Comparison of ENCODE assay signal across 16 mouse cellular contexts in the genomic region with DNA sequence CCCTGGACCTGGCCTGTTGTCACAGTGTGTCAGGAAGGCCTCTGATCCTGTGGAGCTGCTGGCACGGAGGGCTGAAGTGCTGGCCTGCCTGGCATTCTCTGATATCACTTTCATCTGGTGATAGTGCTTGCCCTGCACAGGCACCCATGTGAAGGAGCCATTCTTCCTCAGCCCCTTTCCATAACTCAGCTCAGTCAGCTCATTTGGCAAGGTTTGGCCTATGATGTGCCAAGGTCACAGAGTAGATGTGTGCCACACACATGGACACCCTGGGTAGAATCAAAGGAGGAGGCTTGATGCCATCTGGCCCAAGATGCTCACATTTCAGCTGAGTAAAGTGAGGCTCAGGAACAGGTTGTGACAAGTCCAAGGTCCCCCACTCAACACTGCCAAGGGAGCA.
DNase-seq lines count a peak whose midpoint lies in the region; ATAC-seq and TF ChIP-seq lines count a peak whose summit lies in the region.
"Had no signal": no experiment of that assay in that cellular context is flagged by ENCODE, and none has a peak within 500 bp of the region (broad histone marks: within the 10 kb centered on the region; RNA-seq: fewer than 3 reads in every experiment).

No protein-coding gene starts in this region.

- TF ChIP-seq CTCF in cerebellum, adult 2 months (IDR thresholded peaks at IDR 0.05; ENCODE audit: borderline replicate concordance, insufficient read depth, low read depth, low read length): no peak

- ATAC-seq in forebrain, embryonic 14.5 days: no peak
- no peak for ATAC-seq in forebrain, embryonic 16.5 days
- ATAC-seq: forebrain, embryonic 13.5 days had no signal

- no peaks in the 10 kb centered on the region for H3K27me3 ChIP-seq in forebrain, embryonic 14.5 days (replicated peaks; ENCODE audit: control insufficient read depth, insufficient read depth, low read length)
- no peaks in the 10 kb centered on the region for H3K27me3 ChIP-seq in forebrain, embryonic 16.5 days (replicated peaks; ENCODE audit: control insufficient read depth, insufficient read depth, low read length)
- no peaks in the 10 kb centered on the region for H3K27me3 ChIP-seq in cerebellum, adult 2 months (ENCODE audit: control insufficient read depth, insufficient read depth, low read length)
- H3K27me3 ChIP-seq: forebrain, embryonic 13.5 days; heart, embryonic 13.5 days; limb, embryonic 15.5 days had no signal

- H3K9me3 ChIP-seq in forebrain, embryonic 14.5 days (replicated peaks; ENCODE audit: control insufficient read depth, low read length): no peaks in the 10 kb centered on the region
- no peaks in the 10 kb centered on the region for H3K9me3 ChIP-seq in forebrain, embryonic 16.5 days (ENCODE audit: control insufficient read depth, low read length)
- H3K9me3 ChIP-seq: forebrain, embryonic 13.5 days; heart, embryonic 13.5 days; limb, embryonic 15.5 days; megakaryocyte, embryonic 14.5 days had no signal

- H3K27ac ChIP-seq in forebrain, embryonic 14.5 days (ENCODE audit: low read depth, low read length): no peak overlapping the region
- no peak overlapping the region for H3K27ac ChIP-seq in forebrain, embryonic 16.5 days (ENCODE audit: low read length)
- no peak overlapping the region for H3K27ac ChIP-seq in cerebellum, adult 2 months (ENCODE audit: insufficient read depth, low read length)
- H3K27ac ChIP-seq: forebrain, embryonic 13.5 days; heart, embryonic 13.5 days; limb, embryonic 15.5 days had no signal

- H3K4me1 ChIP-seq in forebrain, embryonic 14.5 days (ENCODE audit: control insufficient read depth, insufficient read depth, low read length): peaks cover 7% of the 10 kb centered on the region; the same call in 1 of the 2 replicates
- peaks cover 23% of the 10 kb centered on the region for H3K4me1 ChIP-seq in forebrain, embryonic 16.5 days (replicated peaks; ENCODE audit: control insufficient read depth, insufficient read depth, low read length)
- peaks cover 13% of the 10 kb centered on the region for H3K4me1 ChIP-seq in cerebellum, adult 2 months (ENCODE audit: control insufficient read depth, insufficient read depth, low read length)

- no peak overlapping the region for H3K9ac ChIP-seq in forebrain, embryonic 14.5 days (ENCODE audit: low read length)
- H3K9ac ChIP-seq in forebrain, embryonic 16.5 days (replicated peaks; ENCODE audit: low read depth, low read length): no peak overlapping the region
- H3K9ac ChIP-seq: forebrain, embryonic 13.5 days; heart, embryonic 13.5 days; limb, embryonic 15.5 days had no signal

- H3K36me3 ChIP-seq in forebrain, embryonic 14.5 days (ENCODE audit: control insufficient read depth, insufficient read depth, low read length): no peaks in the 10 kb centered on the region
- H3K36me3 ChIP-seq in forebrain, embryonic 16.5 days (ENCODE audit: control insufficient read depth, insufficient read depth): no peaks in the 10 kb centered on the region
- H3K36me3 ChIP-seq: G1E; heart, embryonic 13.5 days; limb, embryonic 15.5 days had no signal

- intact Hi-C loops in gastrocnemius, postnatal 14 days (cut with DNase I; ENCODE audit: low total_unique reads): no loop called here

- WGBS in forebrain, embryonic 14.5 days: 95% methylated on average over 1 of the region's 1 CpGs
- 82% methylated on average over 1 of the region's 1 CpGs for WGBS in forebrain, embryonic 16.5 days
- WGBS in cerebellum, adult 2 months: 21% methylated on average over 1 of the region's 1 CpGs

- no peak for TF ChIP-seq POLR2A in cerebellum, adult 2 months (IDR thresholded peaks at IDR 0.05; ENCODE audit: borderline replicate concordance, insufficient read depth, low read length)

- peak; percentile 23 for DNase-seq in forebrain, embryonic 14.5 days (ENCODE audit: low spot score)
- DNase-seq in layer of hippocampus, postnatal 10 days (ENCODE audit: low spot score in 2 of 2): peak; percentile 23 to 24
- no peak for DNase-seq in layer of hippocampus, adult 18-20 months (ENCODE audit: low spot score in 2 of 2)
- DNase-seq in cerebellum, adult 2 months: peak; percentile 56 to 70
- peak; percentile 24 for DNase-seq in gastrocnemius, postnatal 14 days
- no peak for DNase-seq in spleen, postnatal 10 days (ENCODE audit: low spot score in 2 of 2)
- DNase-seq in kidney, adult 9 months: no peak
- DNase-seq: kidney, postnatal 10 days; lung, adult 2 months; thymus, postnatal 4 days had no signal

- no peak overlapping the region for H3K4me3 ChIP-seq in forebrain, embryonic 14.5 days (ENCODE audit: low read depth, low read length)
- no peak overlapping the region for H3K4me3 ChIP-seq in forebrain, embryonic 16.5 days (replicated peaks; ENCODE audit: low read length)
- no peak overlapping the region for H3K4me3 ChIP-seq in cerebellum, adult 2 months (replicated peaks; ENCODE audit: insufficient read depth, low read depth, low read length)
- H3K4me3 ChIP-seq: forebrain, embryonic 13.5 days; heart, embryonic 13.5 days; limb, embryonic 15.5 days; megakaryocyte, embryonic 14.5 days had no signal

- H3K4me2 ChIP-seq in forebrain, embryonic 14.5 days (ENCODE audit: low read length): no peak overlapping the region
- H3K4me2 ChIP-seq in forebrain, embryonic 16.5 days (ENCODE audit: low read length): no peak overlapping the region
- H3K4me2 ChIP-seq: forebrain, embryonic 13.5 days; heart, embryonic 13.5 days; limb, embryonic 15.5 days had no signal

Comparison
In these comparisons a context has a peak if more than half of its experiments do, and no peak if none do; other contexts are left out.
1. DNase-seq: peak in forebrain, embryonic 14.5 days (single experiment), layer of hippocampus, postnatal 10 days (2 of 2), cerebellum, adult 2 months (2 of 2) and gastrocnemius, postnatal 14 days (single experiment); none in layer of hippocampus, adult 18-20 months (0 of 2), spleen, postnatal 10 days (0 of 2) and kidney, adult 9 months (single experiment).